Mouse (Mus musculus) heart, adult 2 months (tissue): ENCODE measurements around the gene Cox11.

ENCODE experiments used
- CTCF ChIP-seq: fragments of 200-600 bp; IDR thresholded peaks from 2 replicates; pipeline ENCODE4 v1.8.1; 2022; ENCODE audit warnings: antibody characterized with exemption, mild to moderate bottlenecking, moderate library complexity
- POLR2A ChIP-seq: fragments of 200-500 bp; IDR thresholded peaks from 2 replicates; pipeline ENCODE4 v1.6.1; 2011; ENCODE audit warnings: mild to moderate bottlenecking, low read depth, low read length, control low read depth; ENCODE audit not compliant: insufficient read depth

DNA sequence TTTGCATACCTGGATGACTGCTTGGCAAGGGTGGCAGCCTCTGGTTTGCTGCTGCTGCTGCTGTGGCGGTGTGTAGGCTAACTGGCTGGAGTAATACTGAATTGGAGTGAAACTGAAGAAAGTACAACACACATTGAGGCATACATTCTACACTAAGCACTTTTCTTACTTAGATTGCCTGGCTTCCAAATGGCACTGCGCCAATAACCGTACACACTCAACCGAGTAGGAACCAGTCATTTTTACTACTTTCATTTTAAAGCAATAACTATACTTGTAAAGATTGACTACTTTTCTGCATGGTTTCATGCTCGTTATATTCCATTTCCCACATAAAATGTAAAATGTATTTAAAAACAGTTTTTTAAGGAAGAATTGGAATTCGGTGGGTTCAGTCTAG, 11.8 kb downstream of the Cox11 start:
- TF ChIP-seq CTCF (no peak), POLR2A (no peak)
